ENCODE assay signal across 8 mouse cellular contexts in genomic region chr1:95313393-95314228, GRCm38 (mm10). TPM values are rescaled to one million over a fixed set of nuclear protein-coding genes. Genes with fewer than 3 reads are reported as not detected.
DNase-seq lines count a peak whose midpoint lies in the region; ATAC-seq lines count a peak whose summit lies in the region.

Gene Fam174a (plus strand): TSS chr1:95313623.

- no peaks in the 10 kb centered on the region for H3K9me3 ChIP-seq in hindbrain, embryonic 11.5 days (ENCODE audit: control insufficient read depth, low read length)

- peak; percentile 89 for DNase-seq in Muller cell, postnatal 12 days (ENCODE audit: inconsistent ontology term)
- DNase-seq in cerebellum, adult 9-11 months: peak; percentile 95
- peak; percentile 83 to 95 for DNase-seq in frontal cortex, adult 2 months (ENCODE audit: extremely low spot score in 1 of 2, low spot score in 1 of 2)
- DNase-seq in hindbrain, embryonic 11.5 days (ENCODE audit: low spot score): peak; percentile 93
- peak; percentile 91 for DNase-seq in layer of hippocampus, postnatal 10 days (ENCODE audit: low spot score in 2 of 2)
- peak; percentile 97 for DNase-seq in lung, postnatal 10 days
- peak; percentile 91 for DNase-seq in ovary, postnatal 36 days (ENCODE audit: low spot score)
- peak; percentile 91 for DNase-seq in thymus, postnatal 25 days

- H3K36me3 ChIP-seq in hindbrain, embryonic 11.5 days (ENCODE audit: control insufficient read depth, insufficient read depth, low read length): no peaks in the 10 kb centered on the region

- H3K27me3 ChIP-seq in hindbrain, embryonic 11.5 days (ENCODE audit: control insufficient read depth, insufficient read depth, low read length): no peaks in the 10 kb centered on the region

- H3K9ac ChIP-seq in hindbrain, embryonic 11.5 days (ENCODE audit: low read depth, low read length): peak within 1 kb of the TSS; percentile 80

- WGBS in hindbrain, embryonic 11.5 days: under 1% methylated on average over 59 of the region's 79 CpGs

- peak within 1 kb of the TSS; percentile 88 for H3K4me3 ChIP-seq in hindbrain, embryonic 11.5 days (ENCODE audit: low read depth, low read length)

- no peaks in the 10 kb centered on the region for H3K4me1 ChIP-seq in hindbrain, embryonic 11.5 days (replicated peaks; ENCODE audit: control insufficient read depth, insufficient read depth, low read length)

- H3K4me2 ChIP-seq in hindbrain, embryonic 11.5 days (replicated peaks; ENCODE audit: low read depth, low read length): peak within 1 kb of the TSS; percentile 91

- peak within 1 kb of the TSS; percentile 78 for H3K27ac ChIP-seq in hindbrain, embryonic 11.5 days (ENCODE audit: low read depth, low read length)

- peak; percentile 100 for ATAC-seq in hindbrain, embryonic 11.5 days (ENCODE audit: low FRiP score)

RNA-seq across cellular contexts. Expression of gene Fam174a, which starts in this region (rescaled TPM):
- 45.1 and 46.9 TPM in 2 replicates for polyA plus RNA-seq in frontal cortex, adult 2 months (2012; rRNA removed)
- polyA plus RNA-seq in hindbrain, embryonic 11.5 days (2014; fragmentation: Nextera tagmentation; extraction: Ambion mirVana): 23.8 and 25.1 TPM in 2 replicates
- 10 to 100 TPM; 30.1 to 34.5 TPM for total RNA-seq in layer of hippocampus, postnatal 10 days (2021)

Comparison
In these comparisons a context has a peak if more than half of its experiments do, and no peak if none do; other contexts are left out.
1. Peak in every context shown above with its lines: DNase-seq, ATAC-seq, H3K4me3 ChIP-seq and H3K27ac ChIP-seq.